In the genomic region with DNA sequence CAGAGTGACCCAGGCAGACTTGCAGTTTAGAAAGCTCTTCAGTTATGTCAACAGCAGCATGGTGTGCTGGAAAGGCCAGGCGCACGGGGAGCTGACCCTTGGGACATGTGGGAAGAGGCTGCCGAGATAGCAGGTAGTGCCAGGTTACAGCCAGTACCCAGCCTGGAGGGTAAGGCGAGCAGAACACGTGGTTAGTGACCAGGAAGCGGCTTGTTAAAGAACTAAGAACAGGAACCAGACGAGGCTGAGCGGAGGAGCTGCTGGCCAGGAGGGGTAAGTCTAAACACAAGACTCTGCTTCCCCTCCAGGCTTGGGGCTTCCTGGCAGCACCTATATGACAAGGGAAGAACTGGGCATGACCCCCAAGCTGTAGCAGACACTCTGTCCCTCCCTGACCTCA, we compare ENCODE assay signal across 23 mouse cellular contexts. TPM values are rescaled to one million over a fixed set of nuclear protein-coding genes. Genes with fewer than 3 reads are reported as not detected.
DNase-seq lines count a peak whose midpoint lies in the region; ATAC-seq lines count a peak whose summit lies in the region.
"Had no signal": no experiment of that assay in that cellular context is flagged by ENCODE, and none has a peak within 500 bp of the region (broad histone marks: within the 10 kb centered on the region; RNA-seq: fewer than 3 reads in every experiment).

No protein-coding gene starts in this region.

- no peak for DNase-seq in liver
- peak; percentile 16 for DNase-seq in 416B (ENCODE audit: low read depth)
- no peak for DNase-seq in embryo, embryonic 10 days (ENCODE audit: low spot score)
- DNase-seq in Muller cell, postnatal 12 days (ENCODE audit: inconsistent ontology term) = no peak
- DNase-seq in heart, embryonic 10.5 days (ENCODE audit: low spot score) = no peak
- DNase-seq: adrenal gland, adult 8-10 months; adrenal gland, postnatal 14 days; adrenal gland, postnatal 36 days; cerebellum, adult 11-12 months; cerebellum, adult 2 months; cerebellum, adult 9-10 months; cerebellum, postnatal 10 days; cerebellum, postnatal 25 days; forebrain, postnatal 0 days had no signal

- 73% methylated on average over 8 of the region's 8 CpGs for WGBS in liver, embryonic 12.5 days (ENCODE audit: insufficient replicate concordance)
- WGBS in heart, embryonic 10.5 days = 87% methylated on average over 8 of the region's 8 CpGs

- no peak overlapping the region for H3K9ac ChIP-seq in liver, embryonic 12.5 days
- H3K9ac ChIP-seq: embryonic facial prominence, embryonic 12.5 days; forebrain, embryonic 13.5 days; forebrain, embryonic 15.5 days; forebrain, postnatal 0 days had no signal

- H3K9me3 ChIP-seq in liver, embryonic 12.5 days (replicated peaks) = no peaks in the 10 kb centered on the region
- H3K9me3 ChIP-seq in heart, embryonic 10.5 days = no peaks in the 10 kb centered on the region
- H3K9me3 ChIP-seq: embryonic facial prominence, embryonic 10.5 days; embryonic facial prominence, embryonic 12.5 days; forebrain, embryonic 13.5 days; forebrain, embryonic 15.5 days had no signal

- no peak overlapping the region for H3K4me2 ChIP-seq in liver, embryonic 12.5 days
- H3K4me2 ChIP-seq: embryonic facial prominence, embryonic 12.5 days; forebrain, embryonic 13.5 days; forebrain, embryonic 15.5 days had no signal

- no peak overlapping the region for H3K4me3 ChIP-seq in liver, embryonic 12.5 days
- no peak overlapping the region for H3K4me3 ChIP-seq in heart, embryonic 10.5 days
- H3K4me3 ChIP-seq: embryonic facial prominence, embryonic 10.5 days; embryonic facial prominence, embryonic 12.5 days; forebrain, embryonic 13.5 days; forebrain, embryonic 15.5 days had no signal

- H3K36me3 ChIP-seq in liver, embryonic 12.5 days = peaks cover 78% of the 10 kb centered on the region
- H3K36me3 ChIP-seq in heart, embryonic 10.5 days = peaks cover 76% of the 10 kb centered on the region

- ATAC-seq in liver, embryonic 12.5 days = no peak
- peak; percentile 54 for ATAC-seq in granulocyte monocyte progenitor cell, adult 5-6 weeks (replicated peaks; ENCODE audit: poor library complexity, severe bottlenecking)
- peak; percentile 59 for ATAC-seq in megakaryocyte, adult 5-6 weeks (ENCODE audit: poor library complexity, severe bottlenecking)
- ATAC-seq: activated CD4-positive, CD25-positive, alpha-beta regulatory T cell, adult 4 months; forebrain, embryonic 13.5 days; forebrain, embryonic 15.5 days; forebrain, postnatal 0 days; Patski had no signal

- peak overlapping the region; percentile 32; the same call in 1 of the 2 replicates for H3K27ac ChIP-seq in liver, embryonic 12.5 days
- no peak overlapping the region for H3K27ac ChIP-seq in heart, embryonic 10.5 days
- H3K27ac ChIP-seq: embryonic facial prominence, embryonic 10.5 days; embryonic facial prominence, embryonic 12.5 days; forebrain, embryonic 13.5 days; forebrain, embryonic 15.5 days had no signal

- H3K4me1 ChIP-seq in liver, embryonic 12.5 days = no peaks in the 10 kb centered on the region
- no peaks in the 10 kb centered on the region for H3K4me1 ChIP-seq in heart, embryonic 10.5 days
- H3K4me1 ChIP-seq: embryonic facial prominence, embryonic 10.5 days; embryonic facial prominence, embryonic 12.5 days; forebrain, embryonic 13.5 days; forebrain, embryonic 15.5 days had no signal

- no peaks in the 10 kb centered on the region for H3K27me3 ChIP-seq in liver, embryonic 12.5 days (replicated peaks)
- H3K27me3 ChIP-seq in heart, embryonic 10.5 days (ENCODE audit: insufficient read depth, poor library complexity, severe bottlenecking) = no peaks in the 10 kb centered on the region
- H3K27me3 ChIP-seq: embryonic facial prominence, embryonic 12.5 days; forebrain, embryonic 13.5 days; forebrain, embryonic 15.5 days; Patski had no signal

RNA-seq across cellular contexts. Expression of a gene that starts 27.6 kb away (rescaled TPM):
- 20.5 and 23.0 TPM in 2 replicates for polyA plus RNA-seq in liver, embryonic 12.5 days (2016; fragmentation: Nextera tagmentation; extraction: Ambion mirVana)
- 67.0 and 91.1 TPM in 2 replicates for total RNA-seq in granulocyte monocyte progenitor cell, adult 5-6 weeks (2014; fragmentation: Nextera tagmentation)
- 78.1 and 161 TPM in 2 replicates for total RNA-seq in granulocyte monocyte progenitor cell, adult 5-6 weeks (2017)
- total RNA-seq in megakaryocyte, adult 5-6 weeks (2015) = 63.1 and 64.4 TPM in 2 replicates
- total RNA-seq in megakaryocyte, adult 5-6 weeks (2017) = 84.0 and 121 TPM in 2 replicates
- 49.9 and 51.6 TPM in 2 replicates for polyA plus RNA-seq in heart, embryonic 10.5 days (2016; fragmentation: Nextera tagmentation; extraction: Ambion mirVana)
